Mouse (Mus musculus) embryonic facial prominence, embryonic 15.5 days (tissue): ENCODE data around the gene Ugt2a1. TPM values are rescaled to one million over a fixed set of nuclear protein-coding genes. Genes with fewer than 3 reads are reported as not detected.
"Not testable (repeated sequence)": the region's sequence is repeated elsewhere in the genome, so short reads cannot be mapped to it uniquely, and the experiment has no call there.

Experiments used
- ATAC-seq: fragments of 200-750 bp; cut with Nextera tagmentation; 2 replicates; pipeline ENCODE4 v1.8.0; 2017; ENCODE audit warnings: low read depth, moderate TSS enrichment; ENCODE audit not compliant: insufficient number of reproducible peaks, low FRiP score, low TSS enrichment
- H3K27ac ChIP-seq: fragments of 300-500 bp; sonication (generic); replicated peaks from 2 replicates; pipeline ENCODE4 v1.5.1; 2015; ENCODE audit warnings: mild to moderate bottlenecking, inconsistent platforms
- H3K27me3 ChIP-seq: fragments of 300-500 bp; sonication (generic); 2 replicates; pipeline ENCODE4 v1.6.1; 2015; ENCODE audit warnings: inconsistent platforms
- H3K36me3 ChIP-seq: fragments of 300-500 bp; sonication (generic); 2 replicates; pipeline ENCODE4 v1.6.1; 2015; ENCODE audit warnings: mild to moderate bottlenecking, inconsistent platforms
- H3K4me1 ChIP-seq: fragments of 300-500 bp; sonication (generic); 2 replicates; pipeline ENCODE4 v1.6.1; 2015; ENCODE audit warnings: inconsistent platforms
- H3K4me2 ChIP-seq: fragments of 300-500 bp; sonication (generic); replicated peaks from 2 replicates; pipeline ENCODE4 v1.6.1; 2015; ENCODE audit warnings: mild to moderate bottlenecking, inconsistent platforms
- H3K4me3 ChIP-seq: fragments of 300-500 bp; sonication (generic); replicated peaks from 2 replicates; pipeline ENCODE4 v1.5.1; 2015; ENCODE audit warnings: mild to moderate bottlenecking, inconsistent platforms
- H3K9ac ChIP-seq: fragments of 300-500 bp; sonication (generic); 2 replicates; pipeline ENCODE4 v1.6.1; 2015; ENCODE audit warnings: inconsistent platforms
- H3K9me3 ChIP-seq: fragments of 300-500 bp; sonication (generic); replicated peaks from 2 replicates; pipeline ENCODE4 v1.6.1; 2016; ENCODE audit warnings: inconsistent platforms
- WGBS: fragments of 180-500 bp; shearing (Covaris S2); methylation state at CpG from one replicate; pipeline ENCODE4 v1.1.7; 2015; 5-methylcytosine and 5-hydroxymethylcytosine counted together
- polyA plus RNA-seq: library from polyadenylated mRNA; unstranded; fragments of >200 nt; fragmentation: Nextera tagmentation; extraction: Ambion mirVana; gene quantifications from 2 replicates; pipeline ENCODE4 v1.2.1, GENCODE M21; 2015

The Ugt2a1 gene
- polyA plus RNA-seq, 1 experiment from 2014 or later, result 55.0 TPM

DNA sequence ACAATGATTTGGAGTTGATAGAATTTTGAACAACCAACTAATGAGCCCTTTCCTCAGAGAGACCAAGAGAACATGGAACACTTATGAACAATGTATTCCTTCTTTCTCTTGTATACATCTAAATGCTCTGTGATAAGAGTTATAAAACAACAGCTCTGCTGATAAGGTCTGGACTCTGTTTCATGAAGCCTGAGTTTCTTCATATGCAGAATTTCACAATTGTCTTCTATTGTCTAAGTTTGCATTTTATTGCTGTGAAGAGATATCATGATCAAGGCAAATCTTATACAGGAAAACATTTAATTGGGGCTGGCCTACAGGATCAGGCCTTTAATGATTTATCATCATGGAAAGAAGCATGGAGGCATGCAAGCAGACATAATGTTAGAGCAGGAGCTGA is 33.0 kb downstream of the Ugt2a1 start:
- no peaks in the 10 kb centered on the region for H3K36me3 ChIP-seq
- no peak overlapping the region for H3K27ac ChIP-seq
- no peak overlapping the region for H3K9ac ChIP-seq
- H3K4me3 ChIP-seq, result no peak overlapping the region
- no peaks in the 10 kb centered on the region for H3K9me3 ChIP-seq
- H3K27me3 ChIP-seq, result no peaks in the 10 kb centered on the region
- H3K4me2 ChIP-seq, result no peak overlapping the region
- no peaks in the 10 kb centered on the region for H3K4me1 ChIP-seq
- no peak for ATAC-seq

DNA sequence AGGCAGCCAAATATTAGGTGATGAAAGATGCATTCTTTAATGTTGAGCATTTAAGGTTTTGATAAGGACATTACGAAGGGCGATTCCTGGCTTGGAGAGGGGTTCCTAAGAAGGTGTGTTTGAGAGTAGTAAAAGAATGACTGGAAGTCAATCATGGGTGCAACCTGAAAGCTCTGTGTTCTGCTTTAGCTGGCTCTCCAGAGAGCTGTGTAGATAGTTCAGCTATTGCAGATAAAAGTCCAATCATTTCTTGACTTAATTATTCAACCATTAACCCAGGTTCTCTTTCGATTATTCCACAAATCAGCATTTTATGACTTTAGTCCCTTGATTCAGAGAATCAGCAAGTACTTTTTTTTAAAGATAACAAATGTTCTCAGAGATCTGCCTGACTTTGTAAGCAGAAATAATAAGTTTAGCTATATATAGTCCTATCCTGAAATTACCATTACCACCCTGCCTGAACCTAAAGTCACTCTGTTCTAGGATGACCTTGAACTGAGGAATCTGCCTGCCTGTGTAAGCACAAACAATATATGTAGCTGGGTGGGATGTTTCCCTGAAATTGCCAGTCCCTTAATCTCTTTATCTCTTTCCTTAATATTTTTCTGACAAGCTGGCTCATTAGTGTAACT is 34.3 kb downstream of the Ugt2a1 start:
- Histone ChIP-seq H3K27me3 (no peaks in the 10 kb centered on the region), H3K9ac (no peak overlapping the region), H3K4me1 (no peaks in the 10 kb centered on the region), H3K4me3 (no peak overlapping the region), H3K9me3 (no peaks in the 10 kb centered on the region), H3K36me3 (no peaks in the 10 kb centered on the region), H3K4me2 (no peak overlapping the region), H3K27ac (no peak overlapping the region)
- ATAC-seq, result no peak
- 89% methylated on average over 3 of the region's 3 CpGs for WGBS

DNA sequence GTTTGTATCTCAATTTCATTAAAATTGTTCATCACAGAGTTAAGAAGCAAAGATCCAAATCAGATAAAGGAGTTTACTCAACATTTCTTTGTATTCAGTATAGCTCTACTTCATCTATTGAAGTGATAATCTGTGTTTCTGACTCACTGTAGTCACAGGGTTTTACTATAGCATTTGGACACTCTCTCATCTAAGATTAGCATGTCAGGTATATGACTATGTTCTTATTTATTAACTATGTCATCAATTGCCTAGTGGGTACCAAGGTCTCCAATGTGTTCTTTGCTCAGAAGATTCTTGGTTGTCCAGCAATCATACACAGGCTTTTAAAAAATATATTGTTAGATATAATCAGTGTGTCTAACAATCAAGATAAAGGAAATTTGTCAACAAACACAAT is 35.2 kb downstream of the Ugt2a1 start:
- Histone ChIP-seq H3K27ac (no peak overlapping the region), H3K36me3 (no peaks in the 10 kb centered on the region), H3K9me3 (no peaks in the 10 kb centered on the region), H3K4me2 (no peak overlapping the region), H3K27me3 (no peaks in the 10 kb centered on the region), H3K9ac (no peak overlapping the region), H3K4me3 (no peak overlapping the region), H3K4me1 (no peaks in the 10 kb centered on the region)
- no peak for ATAC-seq

DNA sequence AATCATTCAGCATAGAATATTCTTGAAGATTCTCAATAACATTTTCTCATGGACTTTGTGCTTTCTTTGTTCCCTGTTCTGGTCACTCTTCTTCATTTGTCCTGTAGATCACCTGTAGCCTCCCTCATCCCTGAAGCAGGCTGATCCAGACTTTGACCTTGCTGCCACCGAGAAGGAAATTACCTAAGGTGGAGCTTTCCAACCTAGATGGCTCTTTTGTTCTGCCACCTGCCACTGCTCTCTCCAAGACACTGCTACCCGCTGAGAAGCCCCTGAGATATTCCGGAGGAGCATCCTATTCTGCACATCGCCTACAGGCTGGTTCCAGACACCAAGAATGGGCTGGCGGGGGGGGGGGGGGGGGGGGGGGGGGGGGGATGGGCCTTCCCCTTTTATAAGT is 38.2 kb downstream of the Ugt2a1 start:
- not testable (repeated sequence) for H3K4me2 ChIP-seq, H3K9ac ChIP-seq, H3K36me3 ChIP-seq, H3K27ac ChIP-seq, H3K9me3 ChIP-seq, ATAC-seq, H3K4me3 ChIP-seq, H3K4me1 ChIP-seq, H3K27me3 ChIP-seq
- 76% methylated on average over 3 of the region's 5 CpGs for WGBS

DNA sequence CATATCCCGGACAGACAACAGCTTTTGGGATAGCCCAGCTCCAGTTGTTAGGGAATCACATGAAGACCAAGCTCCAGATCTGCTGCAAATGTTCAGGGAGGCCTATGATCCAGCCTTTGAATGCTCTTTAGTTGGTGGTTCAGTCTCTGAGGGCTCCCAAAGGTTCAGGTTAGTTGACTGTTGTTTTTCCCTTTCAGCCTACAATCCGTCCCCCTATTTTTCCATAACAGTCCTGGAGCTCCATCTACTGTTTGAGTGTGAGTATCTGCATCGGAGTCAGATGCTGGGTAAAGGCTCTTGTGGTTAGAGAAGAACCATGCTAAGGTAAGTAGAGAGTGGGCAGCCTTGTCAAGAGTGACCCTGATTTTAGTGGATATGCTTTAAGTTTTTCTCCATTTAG is 54.4 kb downstream of the Ugt2a1 start:
- H3K36me3 ChIP-seq, result no peaks in the 10 kb centered on the region
- H3K27me3 ChIP-seq, result no peaks in the 10 kb centered on the region
- WGBS, result 38% methylated on average over 3 of the region's 3 CpGs
- H3K4me3 ChIP-seq, result no peak overlapping the region
- no peak overlapping the region for H3K27ac ChIP-seq
- no peak overlapping the region for H3K9ac ChIP-seq
- no peak for ATAC-seq
- no peaks in the 10 kb centered on the region for H3K4me1 ChIP-seq
- no peaks in the 10 kb centered on the region for H3K9me3 ChIP-seq
- no peak overlapping the region for H3K4me2 ChIP-seq

DNA sequence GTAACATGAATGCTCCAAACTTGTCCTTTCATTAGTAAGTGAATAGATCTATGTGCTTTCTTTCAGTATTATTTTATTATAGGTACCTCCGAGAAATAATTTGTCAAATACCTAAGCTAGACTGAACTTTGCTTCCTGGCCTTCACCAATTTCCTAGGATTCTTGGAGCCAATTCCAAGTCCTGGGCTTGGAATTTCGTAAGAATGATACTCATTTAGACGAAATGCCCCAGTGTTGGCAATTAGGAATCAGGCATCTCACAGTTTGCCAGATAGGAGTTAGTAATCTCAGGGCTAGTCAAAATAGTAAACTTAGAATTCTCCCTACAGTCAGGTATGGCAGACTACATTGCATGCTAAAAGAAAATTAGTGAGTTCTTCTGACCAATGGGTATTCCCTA is 65.0 kb downstream of the Ugt2a1 start:
- Histone ChIP-seq H3K4me3 (no peak overlapping the region), H3K9me3 (no peaks in the 10 kb centered on the region), H3K27me3 (no peaks in the 10 kb centered on the region), H3K27ac (no peak overlapping the region), H3K4me2 (no peak overlapping the region), H3K9ac (no peak overlapping the region), H3K4me1 (no peaks in the 10 kb centered on the region), H3K36me3 (no peaks in the 10 kb centered on the region)
- WGBS, result 77% methylated on average over 3 of the region's 3 CpGs
- no peak for ATAC-seq

DNA sequence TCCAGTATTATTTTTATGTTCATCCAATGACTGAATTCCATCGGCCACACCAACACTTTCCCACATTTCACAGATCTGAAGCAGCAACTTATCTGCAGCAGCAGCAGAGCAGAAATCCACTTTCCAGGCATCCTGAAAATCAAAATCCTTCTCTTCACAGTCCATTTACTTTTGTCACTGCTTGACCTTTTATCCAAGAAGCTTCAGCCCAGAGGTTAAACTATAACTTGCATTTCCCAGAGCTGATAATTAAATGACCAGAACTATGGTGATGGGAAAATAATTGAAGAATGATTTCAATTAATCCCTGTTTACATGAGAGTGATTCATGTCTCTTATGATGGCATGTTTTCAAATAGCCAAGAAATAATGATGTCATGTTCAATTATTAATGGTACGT is 66.6 kb downstream of the Ugt2a1 start, which contains the start of gene Ugt2b38:
Gene Ugt2b38 (minus strand): TSS at position 163 of the 400 bp plus-strand sequence.
- H3K9me3 ChIP-seq, H3K36me3 ChIP-seq, H3K27ac ChIP-seq, H3K27me3 ChIP-seq, ATAC-seq, H3K4me1 ChIP-seq, H3K4me2 ChIP-seq, H3K9ac ChIP-seq, H3K4me3 ChIP-seq: not testable (repeated sequence)
- 89% methylated on average over 1 of the region's 2 CpGs for WGBS

Other genes with a start within 250 kb of the Ugt2a1 start
- not detected in 2 replicates for gene Ugt2b37, start 236.1 kb downstream of the Ugt2a1 start, polyA plus RNA-seq
- gene Ugt2a3, start 153.7 kb downstream of the Ugt2a1 start, polyA plus RNA-seq, result not detected in 2 replicates
- gene Ugt2b38, start 66.7 kb downstream of the Ugt2a1 start, polyA plus RNA-seq, result not detected in 2 replicates
- gene Ugt2a2, start 8.6 kb downstream of the Ugt2a1 start, polyA plus RNA-seq, result 7.0 and 17.8 TPM in 2 replicates
- 0.11 TPM in 1 of 2 replicates, not detected in the other for gene Gm43638, start 4.1 kb downstream of the Ugt2a1 start, polyA plus RNA-seq
- 0.85 and 0.94 TPM in 2 replicates for gene Sult1b1, start 47.3 kb upstream of the Ugt2a1 start, polyA plus RNA-seq
- 3.7 and 5.8 TPM in 2 replicates for gene Sult1d1, start 78.2 kb upstream of the Ugt2a1 start, polyA plus RNA-seq
- gene Sult1e1, start 100.7 kb upstream of the Ugt2a1 start, polyA plus RNA-seq, result 10.0 and 14.1 TPM in 2 replicates
- gene Csn1s1, start 175.3 kb upstream of the Ugt2a1 start, polyA plus RNA-seq, result not detected in 2 replicates
- not detected in 2 replicates for gene Csn2, start 208.8 kb upstream of the Ugt2a1 start, polyA plus RNA-seq